Mouse (Mus musculus): ENCODE results near the gene Emg1. TPM values are rescaled to one million over a fixed set of nuclear protein-coding genes. Genes with fewer than 3 reads are reported as not detected.

Gene Emg1
- polyA plus RNA-seq, 1 experiment from 2014 or later = 233 TPM

DNA sequence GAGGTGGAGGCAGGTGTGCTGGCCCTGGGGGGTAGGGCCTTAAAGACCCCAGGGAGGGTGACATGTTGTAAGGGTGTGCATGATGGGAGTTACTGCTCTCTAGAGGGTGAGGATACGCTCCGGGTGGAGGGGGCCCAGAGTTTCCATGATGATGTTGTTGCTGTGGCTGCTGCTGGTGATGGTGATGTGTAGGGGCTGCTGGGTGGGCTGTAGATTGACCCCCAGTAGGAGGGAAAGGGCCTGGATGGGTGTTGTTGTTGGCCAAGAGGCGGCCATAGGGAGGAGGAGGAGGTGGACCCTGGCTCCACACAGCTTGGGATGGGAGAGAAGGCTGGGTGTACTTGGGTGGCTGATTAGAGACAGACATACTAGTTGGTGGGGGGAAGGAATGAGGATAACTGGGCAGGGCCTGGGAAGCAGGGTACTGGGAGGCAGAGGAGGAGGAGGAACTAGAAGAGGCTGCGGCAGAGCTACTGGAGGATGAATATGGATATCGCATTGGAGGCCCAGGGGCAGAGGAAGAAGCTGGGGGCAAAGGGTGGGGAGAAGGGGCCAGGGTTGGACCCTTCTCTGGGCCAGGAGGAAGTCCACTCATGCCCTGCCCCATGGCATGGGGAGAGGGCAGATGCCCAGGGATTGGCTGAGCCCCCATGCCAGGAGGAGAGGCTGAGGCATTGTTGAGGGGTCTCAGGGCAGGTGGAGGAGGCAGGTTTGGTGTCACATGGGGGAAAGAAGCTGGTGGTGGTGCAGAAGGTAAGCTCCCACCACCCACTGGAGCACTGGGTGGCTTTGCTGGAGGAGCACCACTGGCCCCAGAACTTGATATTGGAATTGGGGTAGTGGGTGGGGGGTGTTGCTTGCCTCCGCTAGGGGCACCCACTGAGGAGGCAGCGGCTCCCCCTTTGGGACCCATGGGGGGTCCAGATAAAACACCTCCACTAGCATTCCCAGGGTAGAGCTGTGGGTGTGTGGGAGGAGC lies 35.0 kb upstream of the Emg1 start:
- Histone ChIP-seq H3K4me1 (peaks cover 37% of the 10 kb centered on the region), H3K4me3 (peak overlapping the region; percentile 65), H3K9me3 (no peaks in the 10 kb centered on the region), H3K27ac (replicated peaks) (peak overlapping the region; percentile 94), H3K27me3 (replicated peaks; ENCODE audit: low read depth, poor library complexity, severe bottlenecking) (no peaks in the 10 kb centered on the region), H3K36me3 (replicated peaks) (peaks cover 86% of the 10 kb centered on the region)
- no peak for DNase-seq (ENCODE audit: low spot score)
- WGBS = 88% methylated on average over 7 of the region's 7 CpGs

- H3K4me3 ChIP-seq = peak overlapping the region; percentile 65
- H3K27ac ChIP-seq (replicated peaks) = peak overlapping the region; percentile 94
- peaks cover 42% of the 10 kb centered on the region for H3K4me1 ChIP-seq
- H3K9me3 ChIP-seq = no peaks in the 10 kb centered on the region
- H3K27me3 ChIP-seq (replicated peaks; ENCODE audit: low read depth, poor library complexity, severe bottlenecking) = no peaks in the 10 kb centered on the region
- no peak for DNase-seq (ENCODE audit: low spot score)
- WGBS = 19% methylated on average over 8 of the region's 8 CpGs
- H3K36me3 ChIP-seq (replicated peaks) = peaks cover 81% of the 10 kb centered on the region
Measured at GRCm38 (mm10) chr6:124746296-124746605, 34.3 kb upstream of the Emg1 start.

DNA sequence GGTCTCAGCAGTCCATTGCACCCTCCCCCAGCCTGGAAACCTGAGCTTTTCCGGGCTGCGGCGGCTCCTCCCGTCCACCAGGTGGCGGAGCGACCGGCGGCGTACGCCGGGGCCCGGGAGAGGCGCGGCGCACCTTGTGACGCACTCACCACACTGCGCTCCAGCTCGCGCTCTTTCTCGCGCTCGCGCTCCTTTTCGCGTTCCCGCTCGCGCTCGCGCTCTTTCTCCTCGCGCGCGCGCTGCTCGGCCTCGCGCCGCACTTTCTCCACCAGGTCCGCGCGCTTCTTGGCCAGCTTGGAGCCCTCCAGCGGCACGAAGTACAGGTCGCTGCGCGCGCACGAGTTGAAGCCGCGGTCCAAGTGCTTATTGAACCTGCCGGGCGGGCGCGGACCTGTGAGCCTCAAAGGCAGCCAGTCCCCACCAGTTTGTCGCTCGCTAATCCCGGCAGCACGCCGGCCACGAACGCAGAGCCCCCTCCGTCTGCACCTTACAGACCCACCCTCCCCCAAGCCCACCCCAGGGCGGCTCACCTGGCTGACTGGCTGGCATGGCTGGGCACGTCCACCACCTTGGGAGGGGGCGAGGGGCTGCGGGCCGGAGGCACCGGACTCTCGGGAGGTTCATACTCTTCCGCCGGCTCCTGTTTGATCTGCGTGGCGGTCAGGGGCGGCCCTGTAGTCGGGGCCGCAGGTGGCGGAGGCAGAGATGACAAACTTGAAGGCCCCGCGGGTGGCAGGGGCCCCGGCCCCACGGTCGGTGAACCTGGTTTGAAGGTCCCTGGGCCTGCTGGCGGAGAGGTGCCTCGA lies 33.7 kb upstream of the Emg1 start:
- peak overlapping the region; percentile 94 for H3K27ac ChIP-seq (replicated peaks)
- peak; percentile 97 for DNase-seq (ENCODE audit: low spot score)
- no peaks in the 10 kb centered on the region for H3K27me3 ChIP-seq (replicated peaks; ENCODE audit: low read depth, poor library complexity, severe bottlenecking)
- H3K4me1 ChIP-seq = peaks cover 44% of the 10 kb centered on the region
- H3K36me3 ChIP-seq (replicated peaks) = peaks cover 75% of the 10 kb centered on the region
- no peaks in the 10 kb centered on the region for H3K9me3 ChIP-seq
- 1% methylated on average over 85 of the region's 85 CpGs for WGBS
- H3K4me3 ChIP-seq = peak overlapping the region; percentile 65

DNA sequence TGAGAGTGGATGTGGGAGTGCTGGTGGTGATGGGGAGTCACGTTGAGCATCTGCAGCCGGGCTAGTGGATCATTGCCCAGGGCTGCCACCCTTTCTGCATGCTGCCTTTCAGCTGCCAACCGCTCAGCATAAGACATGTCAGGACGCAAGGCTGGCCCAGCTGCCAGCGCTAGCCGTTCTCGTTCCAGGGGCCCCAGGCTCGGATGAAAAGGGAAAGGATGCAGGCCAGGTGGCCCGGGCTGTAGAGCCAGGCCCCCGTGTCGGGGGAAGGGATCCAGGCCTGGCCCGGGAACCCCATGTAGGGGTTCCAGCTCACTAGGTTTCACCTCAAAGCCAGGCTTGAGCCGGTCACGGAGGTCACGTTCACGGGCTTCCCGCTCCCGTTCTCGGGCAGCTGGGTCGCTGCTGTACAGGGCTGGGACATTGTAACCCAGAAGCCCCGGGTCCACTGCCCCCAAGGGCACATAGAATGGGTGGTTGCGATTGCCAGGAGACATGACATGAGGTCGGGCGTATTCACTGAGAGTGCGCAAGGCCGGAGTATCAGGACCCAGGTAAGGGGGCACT lies 32.9 kb upstream of the Emg1 start:
- H3K36me3 ChIP-seq (replicated peaks) = peaks cover 72% of the 10 kb centered on the region

DNA sequence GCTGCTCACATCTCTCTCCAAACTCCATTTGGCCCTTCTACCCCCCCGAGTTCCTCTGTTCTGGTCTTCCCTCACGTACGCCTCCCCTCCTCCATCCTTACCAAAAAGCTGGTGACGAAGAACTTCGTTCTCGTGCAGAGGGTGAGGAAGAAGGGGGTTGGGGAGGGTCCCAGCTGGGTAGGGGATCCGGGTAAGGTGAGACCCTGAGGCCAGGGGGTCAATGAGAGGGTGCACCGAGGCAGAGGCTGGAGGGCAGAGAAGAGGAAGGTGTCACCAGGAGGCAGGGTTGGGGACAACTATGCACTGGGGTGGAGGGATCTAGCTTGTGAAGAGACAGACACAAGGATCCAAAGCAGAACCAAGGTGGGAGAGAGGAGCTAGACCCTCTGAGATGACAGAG lies 31.7 kb upstream of the Emg1 start:
- peaks cover 65% of the 10 kb centered on the region for H3K4me1 ChIP-seq
- H3K9me3 ChIP-seq = no peaks in the 10 kb centered on the region
- 87% methylated on average over 8 of the region's 8 CpGs for WGBS
- 0 out of 2 replicates have a peak overlapping the region, but pooled peaks have one; percentile 2 for H3K4me3 ChIP-seq
- H3K27me3 ChIP-seq (replicated peaks; ENCODE audit: low read depth, poor library complexity, severe bottlenecking) = no peaks in the 10 kb centered on the region
- DNase-seq (ENCODE audit: low spot score) = no peak
- H3K36me3 ChIP-seq (replicated peaks) = peaks cover 67% of the 10 kb centered on the region
- no peak overlapping the region for H3K27ac ChIP-seq (replicated peaks)

More for the DNA sequence above, 32.9 kb upstream of the Emg1 start:
- peak overlapping the region; percentile 65 for H3K4me3 ChIP-seq
- no peaks in the 10 kb centered on the region for H3K9me3 ChIP-seq
- WGBS = 70% methylated on average over 26 of the region's 26 CpGs
- no peak for DNase-seq (ENCODE audit: low spot score)
- H3K27me3 ChIP-seq (replicated peaks; ENCODE audit: low read depth, poor library complexity, severe bottlenecking) = no peaks in the 10 kb centered on the region
- peaks cover 53% of the 10 kb centered on the region for H3K4me1 ChIP-seq
- H3K27ac ChIP-seq (replicated peaks) = peak overlapping the region; percentile 94

- no peak for DNase-seq (ENCODE audit: low spot score)
- Histone ChIP-seq H3K4me3 (no peak overlapping the region), H3K36me3 (replicated peaks) (peaks cover 62% of the 10 kb centered on the region), H3K9me3 (no peaks in the 10 kb centered on the region), H3K27ac (replicated peaks) (no peak overlapping the region), H3K27me3 (replicated peaks; ENCODE audit: low read depth, poor library complexity, severe bottlenecking) (no peaks in the 10 kb centered on the region), H3K4me1 (peaks cover 71% of the 10 kb centered on the region)
- 88% methylated on average over 15 of the region's 15 CpGs for WGBS
Measured at GRCm38 (mm10) chr6:124742839-124743514, 31.0 kb upstream of the Emg1 start.

DNA sequence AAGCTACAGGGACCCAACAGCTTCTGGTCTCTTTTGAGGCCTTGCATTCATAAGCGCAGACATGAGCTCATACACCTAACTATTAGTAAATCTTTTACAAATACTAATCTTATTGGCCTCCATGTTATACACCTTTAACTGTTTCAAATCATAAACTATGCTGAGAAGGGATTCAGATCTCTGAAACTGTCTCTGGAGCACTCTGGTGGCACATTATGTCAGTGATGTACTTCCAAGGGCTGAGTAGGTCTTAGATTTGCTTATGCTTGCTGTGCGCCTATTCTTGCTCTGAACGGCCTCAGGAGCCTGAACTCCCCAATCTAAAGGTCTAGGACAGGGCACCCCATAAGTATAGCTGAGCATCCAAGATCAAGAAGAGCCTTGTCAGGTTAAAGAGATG lies 29.9 kb upstream of the Emg1 start:
- no peak for DNase-seq (ENCODE audit: low spot score)
- WGBS = 75% methylated on average over 3 of the region's 3 CpGs
- H3K9me3 ChIP-seq = no peaks in the 10 kb centered on the region
- peak overlapping the region; percentile 82 for H3K4me3 ChIP-seq
- H3K27ac ChIP-seq (replicated peaks) = peak overlapping the region; percentile 99
- H3K4me1 ChIP-seq = peaks cover 65% of the 10 kb centered on the region
- H3K27me3 ChIP-seq (replicated peaks; ENCODE audit: low read depth, poor library complexity, severe bottlenecking) = no peaks in the 10 kb centered on the region
- H3K36me3 ChIP-seq (replicated peaks) = peaks cover 51% of the 10 kb centered on the region

DNA sequence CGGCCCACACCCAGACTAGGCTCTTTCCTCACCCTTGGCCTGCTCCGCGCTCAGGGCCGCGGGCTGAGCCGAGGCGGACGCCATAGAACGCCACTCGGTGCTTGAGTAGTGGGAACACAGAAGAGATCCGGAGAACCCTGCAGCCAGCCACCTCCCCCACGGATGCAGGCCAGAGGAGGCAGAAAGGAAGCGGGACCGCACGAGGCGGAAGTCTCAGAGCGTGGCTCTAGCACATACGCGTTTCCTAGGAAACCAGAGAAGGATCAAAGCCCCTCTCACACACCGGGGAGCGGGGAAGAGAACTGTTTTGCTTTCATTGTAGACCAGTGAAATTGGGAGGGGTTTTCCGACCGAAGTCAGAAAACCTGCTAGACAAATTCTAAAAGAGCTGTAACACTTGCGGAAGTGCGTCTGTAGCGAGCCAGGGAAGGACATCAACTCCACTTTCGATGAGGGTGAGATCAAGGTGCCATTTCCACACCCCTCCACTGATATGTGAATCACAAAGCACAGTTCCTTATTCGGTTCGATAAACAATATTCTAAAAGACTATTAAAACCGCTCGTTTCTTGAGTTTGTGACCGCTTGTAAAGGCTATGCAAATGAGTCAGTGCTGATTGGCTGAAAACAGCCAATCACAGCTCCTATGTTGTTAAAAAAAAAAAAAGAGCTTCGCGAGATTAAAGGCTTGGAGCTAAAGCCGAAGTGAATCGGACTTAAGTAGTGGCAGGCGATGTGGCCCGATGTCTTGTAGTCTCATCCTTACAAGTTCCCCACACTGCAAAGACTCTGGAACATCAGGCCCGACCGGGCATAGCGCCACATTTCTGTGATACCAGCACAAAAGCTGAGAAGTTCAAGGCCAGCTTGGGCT lies 29.1 kb upstream of the Emg1 start, which contains the start of gene Grcc10:
Gene Grcc10, minus strand, starts transcription at position 487 of the 874 bp plus-strand sequence.
- no peaks in the 10 kb centered on the region for H3K9me3 ChIP-seq
- peaks cover 44% of the 10 kb centered on the region for H3K36me3 ChIP-seq (replicated peaks)
- WGBS = under 1% methylated on average over 41 of the region's 41 CpGs
- H3K4me1 ChIP-seq = peaks cover 58% of the 10 kb centered on the region
- no peaks in the 10 kb centered on the region for H3K27me3 ChIP-seq (replicated peaks; ENCODE audit: low read depth, poor library complexity, severe bottlenecking)
- H3K27ac ChIP-seq (replicated peaks) = peak within 1 kb of the TSS; percentile 99
- peak; percentile 95 for DNase-seq (ENCODE audit: low spot score)
- peak within 1 kb of the TSS; percentile 82 for H3K4me3 ChIP-seq

DNA sequence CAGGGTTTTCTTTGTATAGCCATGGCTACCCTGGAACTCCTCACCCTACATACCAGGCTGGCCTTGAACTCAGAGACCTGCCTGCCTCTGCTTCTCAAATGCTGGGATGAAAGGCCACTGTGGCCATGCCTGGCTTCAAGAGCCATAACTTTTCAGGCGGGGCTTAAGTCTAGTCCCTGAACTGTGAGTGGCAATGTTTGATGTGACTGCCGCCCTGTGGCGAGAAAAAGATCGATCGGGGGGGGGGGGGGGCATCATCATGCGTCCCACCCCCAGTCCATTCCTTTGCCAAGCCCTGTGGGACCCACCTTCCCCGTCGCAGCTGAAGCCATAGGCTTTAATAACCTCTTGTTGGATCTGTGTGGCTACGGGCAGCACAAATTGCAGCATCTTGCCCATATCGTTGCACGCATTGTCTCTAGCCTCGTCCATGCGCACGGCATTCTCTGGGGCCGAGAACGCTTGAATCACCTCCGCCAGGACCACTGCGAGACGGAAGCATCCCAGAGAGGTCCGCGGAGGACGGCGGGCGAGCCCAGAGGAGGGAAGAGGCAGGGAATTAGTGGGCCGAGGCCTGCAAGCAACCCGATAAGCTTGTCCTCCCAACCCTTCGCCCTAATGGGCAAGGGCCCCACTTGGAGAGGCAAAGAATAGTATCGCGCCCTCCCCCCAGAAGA lies 28.4 kb upstream of the Emg1 start:
- H3K4me1 ChIP-seq = peaks cover 50% of the 10 kb centered on the region
- no peaks in the 10 kb centered on the region for H3K27me3 ChIP-seq (replicated peaks; ENCODE audit: low read depth, poor library complexity, severe bottlenecking)
- H3K9me3 ChIP-seq = no peaks in the 10 kb centered on the region
- peak overlapping the region; percentile 82 for H3K4me3 ChIP-seq
- peak overlapping the region; percentile 99 for H3K27ac ChIP-seq (replicated peaks)
- no peak for DNase-seq (ENCODE audit: low spot score)
- WGBS = 1% methylated on average over 29 of the region's 29 CpGs
- peaks cover 43% of the 10 kb centered on the region for H3K36me3 ChIP-seq (replicated peaks)

- H3K4me1 ChIP-seq = peaks cover 42% of the 10 kb centered on the region
- H3K4me3 ChIP-seq = peak overlapping the region; percentile 82
- peak overlapping the region; percentile 40 for H3K27ac ChIP-seq (replicated peaks)
Measured at GRCm38 (mm10) chr6:124739231-124739796, 27.3 kb upstream of the Emg1 start.

More at GRCm38 (mm10) chr6:124739231-124739796, 27.3 kb upstream of the Emg1 start:
- H3K9me3 ChIP-seq = no peaks in the 10 kb centered on the region
- H3K36me3 ChIP-seq (replicated peaks) = peaks cover 33% of the 10 kb centered on the region
- DNase-seq (ENCODE audit: low spot score) = no peak
- no peaks in the 10 kb centered on the region for H3K27me3 ChIP-seq (replicated peaks; ENCODE audit: low read depth, poor library complexity, severe bottlenecking)
- 85% methylated on average over 10 of the region's 10 CpGs for WGBS
